Mouse (Mus musculus) testis, adult 2 months (tissue): ENCODE data around the gene Egf.

ENCODE experiments used
- CTCF ChIP-seq: fragments of 200-500 bp; IDR thresholded peaks from 2 replicates; pipeline ENCODE4 v1.5.1; 2012; ENCODE audit warnings: low read depth, mild to moderate bottlenecking, inconsistent platforms, low read length, moderate library complexity; ENCODE audit not compliant: control insufficient read depth, insufficient read depth, insufficient replicate concordance
- POLR2A ChIP-seq: fragments of 200-500 bp; IDR thresholded peaks from 2 replicates; pipeline ENCODE4 v1.6.1; 2012; ENCODE audit warnings: low read depth, mild to moderate bottlenecking, inconsistent platforms, low read length, moderate library complexity; ENCODE audit not compliant: control insufficient read depth

- TF ChIP-seq POLR2A (no peak), CTCF (no peak)
Measured at GRCm38 (mm10) chr3:129680258-129680657, 74.9 kb downstream of the Egf start.
